Mouse (Mus musculus) forebrain, postnatal 0 days (tissue): Measurements from ENCODE around the gene Il6. TPM values are rescaled to one million over a fixed set of nuclear protein-coding genes. Genes with fewer than 3 reads are reported as not detected.

Source experiments
- ATAC-seq: fragments of 200-750 bp; cut with Nextera tagmentation; 2 replicates; pipeline ENCODE4 v1.8.0; 2017; ENCODE audit warnings: mild to moderate bottlenecking, moderate library complexity
- DNase-seq: peaks from one replicate; pipeline ENCODE4 v3.0.0-alpha.2; 2015
- H3K27ac ChIP-seq: fragments of 300-500 bp; sonication (generic); 2 replicates; pipeline ENCODE4 v1.5.1; 2014; ENCODE audit warnings: low read depth, mild to moderate bottlenecking, antibody characterized with exemption, low read length, moderate library complexity, mixed read lengths
- H3K27me3 ChIP-seq: fragments of 300-500 bp; sonication (generic); 2 replicates; pipeline ENCODE4 v1.6.1; 2014; ENCODE audit warnings: mild to moderate bottlenecking, low read length, mixed read lengths; ENCODE audit not compliant: insufficient read depth
- H3K36me3 ChIP-seq: fragments of 300-500 bp; sonication (generic); 2 replicates; pipeline ENCODE4 v1.6.1; 2014; ENCODE audit warnings: mild to moderate bottlenecking, moderate library complexity; ENCODE audit not compliant: insufficient read depth
- H3K4me1 ChIP-seq: fragments of 300-500 bp; sonication (generic); 2 replicates; pipeline ENCODE4 v1.6.1; 2014; ENCODE audit warnings: antibody characterized with exemption; ENCODE audit not compliant: insufficient read depth
- H3K4me2 ChIP-seq: fragments of 300-500 bp; sonication (generic); 2 replicates; pipeline ENCODE4 v1.6.1; 2014; ENCODE audit warnings: low read depth, mild to moderate bottlenecking, moderate library complexity
- H3K4me3 ChIP-seq: fragments of 300-500 bp; sonication (generic); 2 replicates; pipeline ENCODE4 v1.5.1; 2014; ENCODE audit warnings: low read depth, low read length, mixed read lengths
- H3K9ac ChIP-seq: fragments of 300-500 bp; sonication (generic); 2 replicates; pipeline ENCODE4 v1.6.1; 2014; ENCODE audit warnings: mild to moderate bottlenecking
- H3K9me3 ChIP-seq: fragments of 300-500 bp; sonication (generic); 2 replicates; pipeline ENCODE4 v1.6.1; 2016; ENCODE audit warnings: low read length
- CTCF ChIP-seq: sonication (generic); IDR thresholded peaks from 2 replicates; pipeline ENCODE4 v1.5.1; 2016; ENCODE audit warnings: antibody characterized with exemption, control low read depth, low read depth
- WGBS: fragments of 180-500 bp; shearing (Covaris S2); extraction: QIAGEN DNeasy Blood & Tissue Kit; methylation state at CpG from one replicate; pipeline ENCODE4 v1.1.7; 2014; 5-methylcytosine and 5-hydroxymethylcytosine counted together
- polyA plus RNA-seq: library from polyadenylated mRNA; unstranded; fragments of >200 nt; fragmentation: Nextera tagmentation; extraction: Ambion mirVana; gene quantifications from 2 replicates; pipeline ENCODE4 v1.2.1, GENCODE M21; 2015
- total RNA-seq: library from RNA; depleted of rRNA; stranded (reverse); fragments of >200 nt; gene quantifications from 2 replicates; pipeline ENCODE4 v1.2.3, GENCODE M21; 2014; rRNA removed

Il6 gene
- total RNA-seq (not detected in 2 replicates), polyA plus RNA-seq (not detected in 2 replicates)

DNA sequence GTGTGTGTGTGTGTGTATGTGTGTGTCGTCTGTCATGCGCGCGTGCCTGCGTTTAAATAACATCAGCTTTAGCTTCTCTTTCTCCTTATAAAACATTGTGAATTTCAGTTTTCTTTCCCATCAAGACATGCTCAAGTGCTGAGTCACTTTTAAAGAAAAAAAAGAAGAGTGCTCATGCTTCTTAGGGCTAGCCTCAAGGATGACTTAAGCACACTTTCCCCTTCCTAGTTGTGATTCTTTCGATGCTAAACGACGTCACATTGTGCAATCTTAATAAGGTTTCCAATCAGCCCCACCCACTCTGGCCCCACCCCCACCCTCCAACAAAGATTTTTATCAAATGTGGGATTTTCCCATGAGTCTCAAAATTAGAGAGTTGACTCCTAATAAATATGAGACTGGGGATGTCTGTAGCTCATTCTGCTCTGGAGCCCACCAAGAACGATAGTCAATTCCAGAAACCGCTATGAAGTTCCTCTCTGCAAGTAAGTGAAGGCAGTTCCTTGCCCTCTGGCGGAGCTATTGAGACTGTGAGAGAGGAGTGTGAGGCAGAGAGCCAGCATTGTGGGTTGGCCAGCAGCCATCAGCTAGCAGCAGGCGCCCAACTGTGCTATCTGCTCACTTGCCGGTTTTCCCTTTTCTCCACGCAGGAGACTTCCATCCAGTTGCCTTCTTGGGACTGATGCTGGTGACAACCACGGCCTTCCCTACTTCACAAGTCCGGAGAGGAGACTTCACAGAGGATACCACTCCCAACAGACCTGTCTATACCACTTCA is at the start of gene Il6:
Gene Il6 (plus strand): TSS at position 389 of the 778 bp plus-strand sequence.
- H3K27me3 ChIP-seq, result no peaks in the 10 kb centered on the region
- H3K4me2 ChIP-seq, result peak within 1 kb of the TSS; percentile 24; the same call in 1 of the 2 replicates
- DNase-seq (peak; percentile 90), ATAC-seq (peak; percentile 92)
- no peak within 1 kb of the TSS for H3K4me3 ChIP-seq
- H3K9ac ChIP-seq, result no peak within 1 kb of the TSS
- 42% methylated on average over 16 of the region's 16 CpGs for WGBS
- TF ChIP-seq CTCF, result peak; percentile 70
- no peaks in the 10 kb centered on the region for H3K4me1 ChIP-seq
- H3K27ac ChIP-seq, result no peak within 1 kb of the TSS
- no peaks in the 10 kb centered on the region for H3K9me3 ChIP-seq
- no peaks in the 10 kb centered on the region for H3K36me3 ChIP-seq

- no peak for ATAC-seq
- no peaks in the 10 kb centered on the region for H3K36me3 ChIP-seq
- H3K27ac ChIP-seq, result no peak overlapping the region
- no peak overlapping the region for H3K4me3 ChIP-seq
- H3K4me2 ChIP-seq, result no peak overlapping the region
- H3K9me3 ChIP-seq, result no peaks in the 10 kb centered on the region
- H3K27me3 ChIP-seq, result no peaks in the 10 kb centered on the region
- no peak for DNase-seq
- H3K9ac ChIP-seq, result no peak overlapping the region
- 89% methylated on average over 1 of the region's 1 CpGs for WGBS
- TF ChIP-seq CTCF, result no peak
- H3K4me1 ChIP-seq, result no peaks in the 10 kb centered on the region
These were observed 49.4 kb upstream of the Il6 start for GRCm38 (mm10) chr5:29963488-29963887.

GRCm38 (mm10) chr5:29970212-29970611 is 42.7 kb upstream of the Il6 start:
- no peak for TF ChIP-seq CTCF
- H3K27ac ChIP-seq, result no peak overlapping the region
- WGBS, result 91% methylated on average over 1 of the region's 1 CpGs
- no peak overlapping the region for H3K9ac ChIP-seq
- H3K36me3 ChIP-seq, result no peaks in the 10 kb centered on the region
- H3K9me3 ChIP-seq, result no peaks in the 10 kb centered on the region
- no peaks in the 10 kb centered on the region for H3K27me3 ChIP-seq
- DNase-seq, result no peak
- no peak overlapping the region for H3K4me3 ChIP-seq
- no peak overlapping the region for H3K4me2 ChIP-seq
- H3K4me1 ChIP-seq, result no peaks in the 10 kb centered on the region
- ATAC-seq, result no peak

GRCm38 (mm10) chr5:29972796-29973195 is 40.1 kb upstream of the Il6 start:
- H3K9me3 ChIP-seq, result no peaks in the 10 kb centered on the region
- H3K27me3 ChIP-seq, result no peaks in the 10 kb centered on the region
- no peak overlapping the region for H3K4me2 ChIP-seq
- TF ChIP-seq CTCF, result no peak
- no peak overlapping the region for H3K4me3 ChIP-seq
- WGBS, result 80% methylated on average over 5 of the region's 5 CpGs
- no peaks in the 10 kb centered on the region for H3K36me3 ChIP-seq
- H3K9ac ChIP-seq, result no peak overlapping the region
- ATAC-seq, result no peak
- H3K27ac ChIP-seq, result no peak overlapping the region
- DNase-seq, result no peak
- H3K4me1 ChIP-seq, result no peaks in the 10 kb centered on the region

GRCm38 (mm10) chr5:29973533-29973932 is 39.4 kb upstream of the Il6 start:
- no peak for TF ChIP-seq CTCF
- DNase-seq (no peak), ATAC-seq (no peak)
- H3K4me2 ChIP-seq, result no peak overlapping the region
- H3K9ac ChIP-seq, result no peak overlapping the region
- H3K27me3 ChIP-seq, result no peaks in the 10 kb centered on the region
- no peaks in the 10 kb centered on the region for H3K36me3 ChIP-seq
- no peak overlapping the region for H3K27ac ChIP-seq
- H3K4me1 ChIP-seq, result no peaks in the 10 kb centered on the region
- no peaks in the 10 kb centered on the region for H3K9me3 ChIP-seq
- no peak overlapping the region for H3K4me3 ChIP-seq
- 65% methylated on average over 1 of the region's 1 CpGs for WGBS

DNA sequence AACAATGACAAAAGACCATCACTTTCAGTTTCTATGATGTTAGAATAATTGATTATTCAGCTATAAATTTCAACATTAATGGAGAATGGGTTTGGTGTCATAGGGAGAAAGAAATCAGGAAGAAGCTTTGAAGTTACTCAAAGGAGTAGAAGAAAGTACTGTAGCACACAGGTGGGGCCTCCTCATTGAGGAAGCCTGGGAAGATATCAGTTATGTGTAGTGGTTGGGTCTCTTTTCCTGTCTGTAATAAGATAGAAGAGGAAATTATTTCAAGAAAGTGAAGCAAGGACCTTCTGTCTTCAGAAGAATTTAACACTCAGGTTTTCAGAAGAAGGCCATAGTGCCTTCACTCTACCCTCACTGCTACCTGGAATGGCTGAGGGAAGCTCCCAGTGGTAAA is 38.8 kb upstream of the Il6 start:
- H3K27ac ChIP-seq, result no peak overlapping the region
- no peaks in the 10 kb centered on the region for H3K4me1 ChIP-seq
- no peak for ATAC-seq
- H3K27me3 ChIP-seq, result no peaks in the 10 kb centered on the region
- H3K9me3 ChIP-seq, result no peaks in the 10 kb centered on the region
- TF ChIP-seq CTCF, result no peak
- no peaks in the 10 kb centered on the region for H3K36me3 ChIP-seq
- no peak overlapping the region for H3K4me3 ChIP-seq
- H3K9ac ChIP-seq, result no peak overlapping the region
- no peak for DNase-seq
- H3K4me2 ChIP-seq, result no peak overlapping the region

DNA sequence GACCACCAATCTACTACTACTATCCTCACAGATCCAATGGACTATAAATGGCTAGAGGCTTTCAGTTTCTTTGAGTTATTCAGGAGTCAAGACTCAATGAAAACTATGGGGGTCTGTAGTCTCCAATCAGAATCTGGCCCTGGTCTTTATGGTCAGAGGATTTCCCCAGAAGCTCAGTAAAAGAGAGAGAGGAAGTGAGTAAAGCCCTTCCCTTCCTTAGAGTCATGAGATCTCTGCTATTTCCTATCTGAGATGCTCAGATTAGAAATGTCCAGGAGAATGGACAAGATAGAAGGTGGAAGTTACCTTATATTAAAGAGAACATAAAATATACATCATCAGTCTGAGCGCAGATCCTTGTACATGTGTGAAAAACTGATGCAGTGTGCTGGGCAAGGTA is 19.3 kb upstream of the Il6 start:
- no peak for TF ChIP-seq CTCF
- no peak overlapping the region for H3K4me3 ChIP-seq

More for the DNA sequence above, 19.3 kb upstream of the Il6 start:
- Histone ChIP-seq H3K9ac (no peak overlapping the region), H3K27me3 (no peaks in the 10 kb centered on the region), H3K4me2 (no peak overlapping the region), H3K4me1 (no peaks in the 10 kb centered on the region), H3K27ac (no peak overlapping the region), H3K9me3 (no peaks in the 10 kb centered on the region), H3K36me3 (no peaks in the 10 kb centered on the region)
- DNase-seq (no peak), ATAC-seq (no peak)
- WGBS, result 100% methylated on average over 1 of the region's 1 CpGs
